Mouse (Mus musculus) right cerebral cortex, adult 2 months (tissue): ENCODE measurements at regions not wholly inside any gene's neighbourhood (a gene's known extent, or its start where the extent isn't known, plus 50 kb on each side); places are given as distances from the start of the nearest gene placed in this dataset.
A peak's percentile ranks its signal among the peaks of the same experiment; 100 is the strongest.

Experiments used
- DNase-seq, 2 experiments: peaks; one replicate each; pipeline ENCODE4 v3.0.0; 2021 to 2022; ENCODE audit warnings: low spot score in 2 of 2

DNA sequence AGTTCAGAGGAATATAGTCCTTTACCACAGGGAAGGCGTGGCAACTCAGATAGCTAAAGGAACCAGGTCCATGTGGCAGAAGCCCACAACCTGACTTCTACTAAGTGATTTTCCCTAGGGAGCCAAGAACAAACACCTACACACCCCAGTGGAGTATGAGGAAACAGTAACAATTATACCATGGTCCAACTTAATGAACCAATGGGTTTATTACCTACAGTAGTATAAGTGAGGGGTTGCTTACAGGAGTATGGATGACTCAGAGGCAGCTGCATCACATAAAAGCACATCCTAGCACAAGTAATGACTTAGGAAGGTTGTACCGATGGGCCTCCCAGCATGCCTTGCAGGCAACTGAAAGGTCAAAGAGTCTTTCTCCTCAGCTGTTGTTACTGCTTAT is 98.7 kb upstream of the Cul1 start:
- no peak for DNase-seq

GRCm38 (mm10) chr6:47355500-47355899 is 97.7 kb upstream of the Cul1 start:
- no peak for DNase-seq

GRCm38 (mm10) chr6:47356500-47356899 is 96.7 kb upstream of the Cul1 start:
- no peak for DNase-seq

GRCm38 (mm10) chr6:47358686-47359085 is 94.5 kb upstream of the Cul1 start:
- peak; percentile 37 to 58 for DNase-seq

DNA sequence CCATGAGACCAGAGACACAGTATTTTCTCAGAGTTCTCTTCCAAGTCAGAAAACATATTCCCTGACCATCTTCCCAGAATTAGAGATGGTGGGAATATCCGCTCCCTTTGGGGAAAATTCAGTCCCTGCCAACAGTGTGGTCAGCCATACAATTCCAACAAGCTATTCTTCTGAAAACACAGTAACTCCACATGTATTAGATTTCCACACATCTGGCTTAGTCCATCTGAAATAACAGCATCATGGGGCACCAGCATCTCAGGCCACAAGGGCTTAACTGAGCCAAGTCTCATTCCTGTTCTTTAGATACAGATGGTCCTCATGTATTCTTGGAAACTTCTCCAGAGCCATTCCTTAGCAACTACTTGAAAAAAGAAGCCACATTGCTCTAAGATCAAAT is 89.2 kb upstream of the Cul1 start:
- no peak for DNase-seq

DNA sequence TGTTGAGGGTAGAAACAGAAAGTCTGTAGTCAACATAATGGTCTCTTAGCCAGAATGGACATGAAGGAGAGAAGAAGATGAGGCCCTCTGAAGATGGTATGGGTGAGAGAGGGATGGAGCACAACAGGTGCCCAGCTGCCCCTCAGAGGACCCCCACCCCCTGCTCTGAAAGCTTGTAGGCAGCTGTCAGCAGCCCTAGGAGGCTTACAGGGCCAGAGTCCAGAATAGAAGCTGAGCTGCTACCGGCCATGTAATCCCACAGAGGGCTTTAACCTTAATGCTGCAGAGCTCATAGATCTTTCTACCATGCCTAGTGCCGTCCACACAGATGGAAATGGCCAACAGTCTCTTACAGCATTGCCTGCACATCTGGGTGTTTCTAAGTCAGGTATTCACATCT is 88.6 kb upstream of the Cul1 start:
- DNase-seq = no peak

GRCm38 (mm10) chr6:47365651-47366645 is 87.2 kb upstream of the Cul1 start:
- DNase-seq = no peak

- DNase-seq = no peak
These were observed 85.7 kb upstream of the Cul1 start for GRCm38 (mm10) chr6:47367461-47367860.

GRCm38 (mm10) chr6:47375705-47376104 is 77.5 kb upstream of the Cul1 start:
- no peak for DNase-seq

GRCm38 (mm10) chr6:47381451-47381850 is 71.7 kb upstream of the Cul1 start:
- no peak for DNase-seq

GRCm38 (mm10) chr6:47386550-47386949 is 66.6 kb upstream of the Cul1 start:
- no peak for DNase-seq

DNA sequence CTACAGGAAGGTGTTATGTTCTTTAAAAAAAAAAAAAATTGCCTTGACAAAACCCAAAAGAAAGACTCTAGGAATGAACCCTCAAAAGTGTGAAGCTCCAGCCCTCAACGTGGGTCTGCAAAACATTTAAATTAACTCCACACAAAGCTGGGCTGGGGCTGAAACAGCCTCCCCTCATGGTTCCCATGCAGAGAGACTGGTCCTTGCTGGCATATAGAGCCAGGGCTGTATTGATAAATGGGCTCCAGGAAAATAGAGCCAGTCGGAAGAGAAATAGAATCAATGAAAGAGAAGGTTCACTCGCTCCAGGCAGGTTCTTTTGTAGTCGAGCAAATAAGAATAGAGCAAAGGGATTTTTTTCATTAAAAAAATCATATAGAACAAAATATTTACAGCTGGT is 63.3 kb upstream of the Cul1 start:
- DNase-seq = no peak

DNA sequence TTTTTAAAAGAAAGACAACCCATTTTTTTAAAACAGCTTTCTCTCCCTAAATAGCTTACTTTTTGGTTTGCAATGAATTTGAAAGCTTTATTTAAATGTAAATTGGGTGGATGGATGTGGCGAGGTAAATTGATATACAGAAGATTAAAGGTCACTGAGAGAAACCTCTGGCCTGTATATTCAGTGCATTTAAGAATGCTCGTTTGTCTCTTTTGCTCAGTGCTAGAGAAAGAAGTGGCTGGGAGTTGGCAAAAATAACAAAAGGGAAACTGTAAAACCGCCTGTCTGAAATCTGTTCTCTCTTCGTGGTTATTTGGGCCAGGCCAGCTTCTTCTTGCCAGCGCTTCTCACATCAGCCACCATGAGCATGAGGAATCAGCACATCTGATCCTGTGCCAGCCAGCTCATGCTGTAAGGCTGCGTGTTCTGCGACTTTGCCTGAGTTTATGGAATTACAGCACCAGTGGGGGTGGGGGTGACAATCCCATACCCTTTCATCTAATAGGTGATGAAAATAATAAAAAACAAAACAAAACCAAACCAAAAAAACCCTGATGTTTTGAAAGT is 62.7 kb upstream of the Cul1 start:
- DNase-seq = peak; percentile 63 to 73

- no peak for DNase-seq
These were observed 62.0 kb upstream of the Cul1 start for GRCm38 (mm10) chr6:47391014-47391802.

GRCm38 (mm10) chr6:47395465-47396337 is 57.5 kb upstream of the Cul1 start:
- no peak for DNase-seq
